Mouse (Mus musculus): ENCODE measurements around the gene Prkcz.

The Prkcz gene

GRCm38 (mm10) chr4:155306356-155307242 is 54.6 kb downstream of the Prkcz start:
- DNase-seq: no peak

- no peak for DNase-seq
Measured at GRCm38 (mm10) chr4:155305531-155306031, 55.6 kb downstream of the Prkcz start.

GRCm38 (mm10) chr4:155304508-155305096 is 56.6 kb downstream of the Prkcz start:
- DNase-seq: no peak

- DNase-seq: no peak
Measured at GRCm38 (mm10) chr4:155301965-155302364, 59.2 kb downstream of the Prkcz start.

GRCm38 (mm10) chr4:155301098-155301447 is 60.1 kb downstream of the Prkcz start:
- no peak for DNase-seq

- no peak for DNase-seq
Measured at GRCm38 (mm10) chr4:155300421-155301097, 60.6 kb downstream of the Prkcz start.

- no peak for DNase-seq
Measured at GRCm38 (mm10) chr4:155298826-155299225, 62.3 kb downstream of the Prkcz start.

- DNase-seq: peak; percentile 35
Measured at GRCm38 (mm10) chr4:155297057-155297456, 64.1 kb downstream of the Prkcz start.

- DNase-seq: no peak
Measured at GRCm38 (mm10) chr4:155295996-155296395, 65.2 kb downstream of the Prkcz start.

GRCm38 (mm10) chr4:155295026-155295590 is 66.1 kb downstream of the Prkcz start:
- DNase-seq: no peak

GRCm38 (mm10) chr4:155294381-155294780 is 66.8 kb downstream of the Prkcz start:
- no peak for DNase-seq

- DNase-seq: no peak
Measured at GRCm38 (mm10) chr4:155292863-155293262, 68.3 kb downstream of the Prkcz start.

GRCm38 (mm10) chr4:155290045-155290444 is 71.1 kb downstream of the Prkcz start:
- DNase-seq: peak; percentile 29

GRCm38 (mm10) chr4:155288586-155288985 is 72.6 kb downstream of the Prkcz start:
- DNase-seq: no peak

GRCm38 (mm10) chr4:155287713-155288112 is 73.4 kb downstream of the Prkcz start:
- DNase-seq: no peak

- DNase-seq: no peak
Measured at GRCm38 (mm10) chr4:155286090-155286489, 75.1 kb downstream of the Prkcz start.

- no peak for DNase-seq
Measured at GRCm38 (mm10) chr4:155284521-155285379, 76.4 kb downstream of the Prkcz start.

GRCm38 (mm10) chr4:155283585-155283984 is 77.6 kb downstream of the Prkcz start:
- DNase-seq: no peak

GRCm38 (mm10) chr4:155283001-155283503 is 78.1 kb downstream of the Prkcz start:
- DNase-seq: peak; percentile 16

- DNase-seq: no peak
Measured at GRCm38 (mm10) chr4:155282231-155282630, 78.9 kb downstream of the Prkcz start.

GRCm38 (mm10) chr4:155281652-155282051 is 79.5 kb downstream of the Prkcz start:
- DNase-seq: no peak

- no peak for DNase-seq
Measured at GRCm38 (mm10) chr4:155281227-155281626, 79.9 kb downstream of the Prkcz start.
